Mouse (Mus musculus): ENCODE data around the gene Tanc2.

DNA sequence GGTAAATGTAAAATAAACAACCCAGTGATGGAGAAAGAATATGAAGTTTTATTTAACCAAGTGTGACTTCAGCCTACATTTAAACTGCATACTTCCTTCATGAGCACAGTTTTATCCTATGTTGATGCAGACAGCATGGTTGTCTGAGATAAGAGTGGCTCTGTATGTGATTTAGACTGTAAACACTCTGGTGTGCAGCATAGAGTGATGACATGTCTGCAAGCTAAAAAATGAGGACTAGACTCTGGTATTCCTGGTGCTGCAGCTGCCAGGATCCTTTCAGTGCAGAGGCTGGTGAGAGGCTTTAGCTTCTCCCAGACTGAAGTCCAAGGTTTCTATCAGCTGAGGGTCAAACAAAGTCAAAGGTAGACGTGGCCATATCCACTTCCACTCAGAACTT is 297.5 kb downstream of the Tanc2 start:
- no peak for TF ChIP-seq CTCF (IDR thresholded peaks at IDR 0.05; ENCODE audit: low read depth)
- TF ChIP-seq EP300 (optimal IDR thresholded peaks at IDR 0.05) = no peak

Data from stomach, postnatal 0 days (tissue).